Mouse (Mus musculus): ENCODE results near the gene Ins1.

Ins1 gene

GRCm38 (mm10) chr19:52263997-52264396, at the start of gene Ins1:
TSS of gene Ins1 (plus strand) at chr19:52264297.
- DNase-seq = no peak

Data from kidney, postnatal 4 days (tissue).